Mouse (Mus musculus) midbrain, embryonic 13.5 days (tissue): ENCODE data around the gene D6Wsu163e. TPM values are rescaled to one million over a fixed set of nuclear protein-coding genes. Genes with fewer than 3 reads are reported as not detected.
A peak's percentile ranks its signal among the peaks of the same experiment; 100 is the strongest.

ENCODE experiments used
- ATAC-seq: fragments of 200-750 bp; cut with Nextera tagmentation; 2 replicates; pipeline ENCODE4 v1.8.0; 2017; ENCODE audit warnings: mild to moderate bottlenecking, moderate TSS enrichment, moderate library complexity
- H3K27ac ChIP-seq: fragments of 300-500 bp; sonication (generic); 2 replicates; pipeline ENCODE4 v1.5.1; 2015; ENCODE audit warnings: inconsistent platforms, mild to moderate bottlenecking, moderate library complexity
- H3K27me3 ChIP-seq: fragments of 300-500 bp; sonication (generic); 2 replicates; pipeline ENCODE4 v1.6.1; 2015; ENCODE audit warnings: mild to moderate bottlenecking, inconsistent platforms
- H3K36me3 ChIP-seq: fragments of 300-500 bp; sonication (generic); 2 replicates; pipeline ENCODE4 v1.6.1; 2015; ENCODE audit warnings: mild to moderate bottlenecking, inconsistent platforms
- H3K4me1 ChIP-seq: fragments of 300-500 bp; sonication (generic); replicated peaks from 2 replicates; pipeline ENCODE4 v1.6.1; 2015; ENCODE audit warnings: inconsistent platforms
- H3K4me2 ChIP-seq: fragments of 300-500 bp; sonication (generic); replicated peaks from 2 replicates; pipeline ENCODE4 v1.6.1; 2015; ENCODE audit warnings: moderate library complexity, mild to moderate bottlenecking, inconsistent platforms
- H3K4me3 ChIP-seq: fragments of 300-500 bp; sonication (generic); replicated peaks from 2 replicates; pipeline ENCODE4 v1.5.1; 2015; ENCODE audit warnings: mild to moderate bottlenecking, inconsistent platforms
- H3K9ac ChIP-seq: fragments of 300-500 bp; sonication (generic); replicated peaks from 2 replicates; pipeline ENCODE4 v1.6.1; 2015; ENCODE audit warnings: mild to moderate bottlenecking, inconsistent platforms
- H3K9me3 ChIP-seq: fragments of 300-500 bp; sonication (generic); 2 replicates; pipeline ENCODE4 v1.6.1; 2016; ENCODE audit warnings: mild to moderate bottlenecking, inconsistent platforms
- WGBS: fragments of 180-500 bp; shearing (Covaris S2); methylation state at CpG from one replicate; pipeline ENCODE4 v1.1.7; 2015; 5-methylcytosine and 5-hydroxymethylcytosine counted together
- polyA plus RNA-seq: library from polyadenylated mRNA; unstranded; fragments of >200 nt; fragmentation: Nextera tagmentation; extraction: Ambion mirVana; gene quantifications from 2 replicates; pipeline ENCODE4 v1.2.1, GENCODE M21; 2015

D6Wsu163e gene
- polyA plus RNA-seq, 1 experiment from 2014 or later = 30.5 TPM

- H3K27me3 ChIP-seq = no peaks in the 10 kb centered on the region
- no peak within 1 kb of the TSS for H3K4me3 ChIP-seq
- no peak within 1 kb of the TSS for H3K9ac ChIP-seq
- no peak within 1 kb of the TSS for H3K27ac ChIP-seq
- no peaks in the 10 kb centered on the region for H3K36me3 ChIP-seq
- H3K4me1 ChIP-seq = peaks cover 14% of the 10 kb centered on the region
- WGBS = 84% methylated on average over 26 of the region's 26 CpGs
- H3K9me3 ChIP-seq = no peaks in the 10 kb centered on the region
- no peak within 1 kb of the TSS for H3K4me2 ChIP-seq
- no peak for ATAC-seq
These were observed 75.4 kb downstream of the D6Wsu163e start, which contains the start of gene Fgf6 for GRCm38 (mm10) chr6:127014906-127015770. Gene Fgf6 (plus strand): TSS chr6:127015586.

- no peak overlapping the region for H3K27ac ChIP-seq
- no peaks in the 10 kb centered on the region for H3K36me3 ChIP-seq
- no peak overlapping the region for H3K4me2 ChIP-seq
- 5% methylated on average over 6 of the region's 6 CpGs for WGBS
- no peak overlapping the region for H3K4me3 ChIP-seq
- H3K27me3 ChIP-seq = 0 out of 2 replicates have a peak, but pooled peaks cover 6% of the 10 kb centered on the region
- no peak overlapping the region for H3K9ac ChIP-seq
- H3K9me3 ChIP-seq = no peaks in the 10 kb centered on the region
- H3K4me1 ChIP-seq = peaks cover 16% of the 10 kb centered on the region
- no peak for ATAC-seq
These were observed 79.5 kb downstream of the D6Wsu163e start for GRCm38 (mm10) chr6:127019254-127019653.

GRCm38 (mm10) chr6:127020431-127020830 is 80.7 kb downstream of the D6Wsu163e start:
- Histone ChIP-seq H3K9ac (no peak overlapping the region), H3K27me3 (0 out of 2 replicates have a peak, but pooled peaks cover 6% of the 10 kb centered on the region), H3K9me3 (no peaks in the 10 kb centered on the region), H3K36me3 (no peaks in the 10 kb centered on the region), H3K4me1 (peaks cover 16% of the 10 kb centered on the region), H3K4me3 (no peak overlapping the region), H3K27ac (no peak overlapping the region), H3K4me2 (no peak overlapping the region)
- ATAC-seq = peak; percentile 37; the same call in 1 of the 2 replicates
- 17% methylated on average over 13 of the region's 13 CpGs for WGBS

- 79% methylated on average over 7 of the region's 7 CpGs for WGBS
- Histone ChIP-seq H3K4me3 (no peak overlapping the region), H3K9ac (no peak overlapping the region), H3K9me3 (no peaks in the 10 kb centered on the region), H3K4me2 (no peak overlapping the region), H3K27me3 (0 out of 2 replicates have a peak, but pooled peaks cover 6% of the 10 kb centered on the region), H3K4me1 (0 out of 2 replicates have a peak, but pooled peaks cover 7% of the 10 kb centered on the region), H3K27ac (no peak overlapping the region), H3K36me3 (no peaks in the 10 kb centered on the region)
- no peak for ATAC-seq
These were observed 85.1 kb downstream of the D6Wsu163e start for GRCm38 (mm10) chr6:127024836-127025235.

Other genes with a start within 250 kb of the D6Wsu163e start
- gene Kcna6, start 199.3 kb upstream of the D6Wsu163e start, polyA plus RNA-seq = 8.4 and 9.3 TPM in 2 replicates
- 173 and 183 TPM in 2 replicates for gene Ndufa9, start 90.8 kb upstream of the D6Wsu163e start, polyA plus RNA-seq
- gene Akap3, start 86.9 kb upstream of the D6Wsu163e start, polyA plus RNA-seq = 0.07 and 0.18 TPM in 2 replicates
- 0.36 TPM in 1 of 2 replicates, not detected in the other for gene Dyrk4, start 18.1 kb upstream of the D6Wsu163e start, polyA plus RNA-seq
- 25.8 and 30.0 TPM in 2 replicates for gene Rad51ap1, start 375 bp upstream of the D6Wsu163e start, polyA plus RNA-seq
- gene Fgf6, start 75.6 kb downstream of the D6Wsu163e start, polyA plus RNA-seq = not detected in 2 replicates
- gene Fgf23, start 132.9 kb downstream of the D6Wsu163e start, polyA plus RNA-seq = 0.08 TPM in 1 of 2 replicates, not detected in the other
- gene Tigar, start 169.6 kb downstream of the D6Wsu163e start, polyA plus RNA-seq = 7.3 and 8.8 TPM in 2 replicates
- gene Ccnd2, start 212.2 kb downstream of the D6Wsu163e start, polyA plus RNA-seq = 700 and 837 TPM in 2 replicates